Mouse (Mus musculus) frontal cortex, postnatal 14 days (tissue): ENCODE measurements at regions not wholly inside any gene's neighbourhood (a gene's known extent, or its start where the extent isn't known, plus 50 kb on each side); places are given as distances from the start of the nearest gene placed in this dataset.
A peak's percentile ranks its signal among the peaks of the same experiment; 100 is the strongest.

Experiments
- DNase-seq, 2 experiments: peaks; one replicate each; pipeline ENCODE4 v3.0.0; 2022; ENCODE audit warnings: low spot score in 2 of 2

- DNase-seq, result no peak
Measured at GRCm38 (mm10) chr1:69470614-69471250, 216.3 kb downstream of the Ikzf2 start.

GRCm38 (mm10) chr1:69469158-69469901 lies 217.7 kb downstream of the Ikzf2 start:
- no peak for DNase-seq

GRCm38 (mm10) chr1:69466534-69467275 lies 220.3 kb downstream of the Ikzf2 start:
- no peak for DNase-seq

GRCm38 (mm10) chr1:69461191-69461590 lies 225.9 kb downstream of the Ikzf2 start:
- DNase-seq, result no peak

- DNase-seq, result no peak
Measured at GRCm38 (mm10) chr1:69459899-69460298, 227.1 kb downstream of the Ikzf2 start.

GRCm38 (mm10) chr1:69457471-69457870 lies 229.6 kb downstream of the Ikzf2 start:
- DNase-seq, result no peak

- DNase-seq, result no peak
Measured at GRCm38 (mm10) chr1:69453991-69454390, 233.1 kb downstream of the Ikzf2 start.

GRCm38 (mm10) chr1:69452910-69453309 lies 234.1 kb downstream of the Ikzf2 start:
- DNase-seq, result no peak

GRCm38 (mm10) chr1:69450455-69450854 lies 236.6 kb downstream of the Ikzf2 start:
- DNase-seq, result no peak

- DNase-seq, result no peak
Measured at GRCm38 (mm10) chr1:69447276-69447675, 239.8 kb downstream of the Ikzf2 start.

- DNase-seq, result no peak
Measured at GRCm38 (mm10) chr1:69444722-69445121, 242.3 kb downstream of the Ikzf2 start.

- no peak for DNase-seq
Measured at GRCm38 (mm10) chr1:69443466-69443865, 243.6 kb downstream of the Ikzf2 start.

- peak; percentile 10 to 13 for DNase-seq
Measured at GRCm38 (mm10) chr1:69440564-69441334, 246.3 kb downstream of the Ikzf2 start.

- DNase-seq, result peak in 1 of 2 experiments; percentile 10
Measured at GRCm38 (mm10) chr1:69437042-69437441, 250.0 kb downstream of the Ikzf2 start.

- DNase-seq, result no peak
Measured at GRCm38 (mm10) chr1:69433655-69434357, 253.2 kb downstream of the Ikzf2 start.

- DNase-seq, result no peak
Measured at GRCm38 (mm10) chr1:69430683-69431407, 256.2 kb downstream of the Ikzf2 start.

GRCm38 (mm10) chr1:69429632-69430031 lies 257.4 kb downstream of the Ikzf2 start:
- DNase-seq, result no peak

GRCm38 (mm10) chr1:69397676-69398075 lies 289.4 kb downstream of the Ikzf2 start:
- DNase-seq, result no peak

- DNase-seq, result no peak
Measured at GRCm38 (mm10) chr1:69382374-69382773, 274.5 kb upstream of the Erbb4 start.

- DNase-seq, result no peak
Measured at GRCm38 (mm10) chr1:69379741-69380140, 271.9 kb upstream of the Erbb4 start.
